Mouse (Mus musculus) limb, embryonic 12.5 days (tissue): ENCODE measurements around the gene Fam8a1. TPM values are rescaled to one million over a fixed set of nuclear protein-coding genes. Genes with fewer than 3 reads are reported as not detected.
A peak's percentile ranks its signal among the peaks of the same experiment; 100 is the strongest.

ENCODE experiments used
- ATAC-seq: fragments of 200-750 bp; cut with Nextera tagmentation; 2 replicates; pipeline ENCODE4 v1.8.0; 2017; ENCODE audit warnings: low read depth, moderate TSS enrichment; ENCODE audit not compliant: insufficient number of reproducible peaks, insufficient read depth, low FRiP score, low TSS enrichment
- H3K27ac ChIP-seq: fragments of 300-500 bp; sonication (generic); 2 replicates; pipeline ENCODE4 v1.5.1; 2016; ENCODE audit warnings: mild to moderate bottlenecking, moderate library complexity
- H3K27me3 ChIP-seq: fragments of 300-500 bp; sonication (generic); 2 replicates; pipeline ENCODE4 v1.6.1; 2016; ENCODE audit warnings: mild to moderate bottlenecking, moderate library complexity
- H3K36me3 ChIP-seq: fragments of 300-500 bp; sonication (generic); 2 replicates; pipeline ENCODE4 v1.6.1; 2016; ENCODE audit warnings: mild to moderate bottlenecking, moderate library complexity
- H3K4me1 ChIP-seq: fragments of 300-500 bp; sonication (generic); replicated peaks from 2 replicates; pipeline ENCODE4 v1.6.1; 2016
- H3K4me2 ChIP-seq: fragments of 300-500 bp; sonication (generic); 2 replicates; pipeline ENCODE4 v1.6.1; 2016; ENCODE audit warnings: mild to moderate bottlenecking, moderate library complexity
- H3K4me3 ChIP-seq: fragments of 300-500 bp; sonication (generic); replicated peaks from 2 replicates; pipeline ENCODE4 v1.5.1; 2016; ENCODE audit warnings: mild to moderate bottlenecking
- H3K9ac ChIP-seq: fragments of 300-500 bp; sonication (generic); replicated peaks from 2 replicates; pipeline ENCODE4 v1.6.1; 2016; ENCODE audit warnings: mild to moderate bottlenecking, moderate library complexity
- H3K9me3 ChIP-seq: fragments of 300-500 bp; sonication (generic); 2 replicates; pipeline ENCODE4 v1.6.1; 2016; ENCODE audit warnings: mild to moderate bottlenecking, moderate library complexity
- WGBS: fragments of 180-500 bp; shearing (Covaris S2); methylation state at CpG from one replicate; pipeline ENCODE4 v1.1.7; 2016; 5-methylcytosine and 5-hydroxymethylcytosine counted together
- polyA plus RNA-seq: library from polyadenylated mRNA; unstranded; fragments of >200 nt; fragmentation: Nextera tagmentation; extraction: Ambion mirVana; gene quantifications from 2 replicates; pipeline ENCODE4 v1.2.1, GENCODE M21; 2016

Gene Fam8a1
- polyA plus RNA-seq, 1 experiment from 2014 or later: 15.4 TPM

- H3K27me3 ChIP-seq: no peaks in the 10 kb centered on the region
- H3K4me3 ChIP-seq: no peak overlapping the region
- H3K4me2 ChIP-seq: no peak overlapping the region
- WGBS: 82% methylated on average over 4 of the region's 4 CpGs
- peaks cover 6% of the 10 kb centered on the region for H3K9me3 ChIP-seq
- H3K36me3 ChIP-seq: no peaks in the 10 kb centered on the region; the same call in 1 of the 2 replicates
- no peak overlapping the region for H3K27ac ChIP-seq
- no peak for ATAC-seq
- H3K4me1 ChIP-seq: no peaks in the 10 kb centered on the region
- H3K9ac ChIP-seq: no peak overlapping the region
Measured at GRCm38 (mm10) chr13:46642318-46642717, 27.0 kb upstream of the Fam8a1 start.

- Histone ChIP-seq H3K27ac (no peak overlapping the region), H3K4me2 (no peak overlapping the region), H3K4me1 (no peaks in the 10 kb centered on the region), H3K27me3 (no peaks in the 10 kb centered on the region), H3K9me3 (peaks cover 6% of the 10 kb centered on the region), H3K9ac (no peak overlapping the region), H3K36me3 (no peaks in the 10 kb centered on the region), H3K4me3 (no peak overlapping the region)
- ATAC-seq: no peak
- 84% methylated on average over 6 of the region's 6 CpGs for WGBS
Measured at GRCm38 (mm10) chr13:46644175-46644574, 25.1 kb upstream of the Fam8a1 start.

- Histone ChIP-seq H3K4me2 (no peak overlapping the region), H3K36me3 (no peaks in the 10 kb centered on the region), H3K27me3 (no peaks in the 10 kb centered on the region), H3K27ac (no peak overlapping the region), H3K9me3 (peaks cover 6% of the 10 kb centered on the region), H3K4me1 (no peaks in the 10 kb centered on the region), H3K9ac (no peak overlapping the region), H3K4me3 (no peak overlapping the region)
- no peak for ATAC-seq
- WGBS: 74% methylated on average over 6 of the region's 6 CpGs
Measured at GRCm38 (mm10) chr13:46645476-46645875, 23.8 kb upstream of the Fam8a1 start.

- WGBS: 89% methylated on average over 7 of the region's 7 CpGs
- Histone ChIP-seq H3K27me3 (no peaks in the 10 kb centered on the region), H3K4me2 (no peak overlapping the region), H3K4me3 (no peak overlapping the region), H3K36me3 (no peaks in the 10 kb centered on the region), H3K27ac (no peak overlapping the region), H3K9ac (no peak overlapping the region), H3K9me3 (no peaks in the 10 kb centered on the region), H3K4me1 (no peaks in the 10 kb centered on the region)
- ATAC-seq: no peak
Measured at GRCm38 (mm10) chr13:46651853-46652252, 17.5 kb upstream of the Fam8a1 start.

GRCm38 (mm10) chr13:46652671-46653070, 16.7 kb upstream of the Fam8a1 start:
- H3K9me3 ChIP-seq: no peaks in the 10 kb centered on the region
- no peaks in the 10 kb centered on the region for H3K4me1 ChIP-seq
- ATAC-seq: no peak
- no peak overlapping the region for H3K4me3 ChIP-seq
- H3K27ac ChIP-seq: no peak overlapping the region
- WGBS: 95% methylated on average over 7 of the region's 7 CpGs
- no peak overlapping the region for H3K9ac ChIP-seq
- H3K36me3 ChIP-seq: no peaks in the 10 kb centered on the region
- H3K4me2 ChIP-seq: no peak overlapping the region
- H3K27me3 ChIP-seq: no peaks in the 10 kb centered on the region

- WGBS: 76% methylated on average over 4 of the region's 4 CpGs
- ATAC-seq: no peak
- Histone ChIP-seq H3K4me1 (no peaks in the 10 kb centered on the region), H3K36me3 (no peaks in the 10 kb centered on the region), H3K4me2 (no peak overlapping the region), H3K9ac (no peak overlapping the region), H3K27ac (no peak overlapping the region), H3K4me3 (no peak overlapping the region), H3K27me3 (no peaks in the 10 kb centered on the region), H3K9me3 (no peaks in the 10 kb centered on the region)
Measured at GRCm38 (mm10) chr13:46653671-46654070, 15.7 kb upstream of the Fam8a1 start.

GRCm38 (mm10) chr13:46654566-46654965, 14.8 kb upstream of the Fam8a1 start:
- WGBS: 80% methylated on average over 5 of the region's 5 CpGs
- ATAC-seq: no peak
- Histone ChIP-seq H3K4me2 (no peak overlapping the region), H3K4me3 (no peak overlapping the region), H3K27ac (no peak overlapping the region), H3K27me3 (no peaks in the 10 kb centered on the region), H3K36me3 (no peaks in the 10 kb centered on the region), H3K4me1 (no peaks in the 10 kb centered on the region), H3K9me3 (no peaks in the 10 kb centered on the region), H3K9ac (no peak overlapping the region)

- H3K4me3 ChIP-seq: no peak overlapping the region
- no peak overlapping the region for H3K27ac ChIP-seq
- H3K4me1 ChIP-seq: no peaks in the 10 kb centered on the region
- no peaks in the 10 kb centered on the region for H3K9me3 ChIP-seq
- no peak overlapping the region for H3K9ac ChIP-seq
- no peaks in the 10 kb centered on the region for H3K27me3 ChIP-seq
- no peaks in the 10 kb centered on the region for H3K36me3 ChIP-seq
- ATAC-seq: no peak
- H3K4me2 ChIP-seq: no peak overlapping the region
- 87% methylated on average over 5 of the region's 5 CpGs for WGBS
Measured at GRCm38 (mm10) chr13:46659211-46659610, 10.1 kb upstream of the Fam8a1 start.

- H3K4me3 ChIP-seq: no peak overlapping the region
- ATAC-seq: no peak
- no peaks in the 10 kb centered on the region for H3K9me3 ChIP-seq
- H3K4me1 ChIP-seq: no peaks in the 10 kb centered on the region
- H3K9ac ChIP-seq: no peak overlapping the region
- WGBS: 41% methylated on average over 4 of the region's 4 CpGs
- no peaks in the 10 kb centered on the region for H3K36me3 ChIP-seq
- no peak overlapping the region for H3K4me2 ChIP-seq
- H3K27me3 ChIP-seq: no peaks in the 10 kb centered on the region; the same call in 1 of the 2 replicates
- no peak overlapping the region for H3K27ac ChIP-seq
Measured at GRCm38 (mm10) chr13:46663461-46663964, 5.8 kb upstream of the Fam8a1 start.

- peaks cover 10% of the 10 kb centered on the region for H3K4me1 ChIP-seq
- ATAC-seq: peak; percentile 75
- no peaks in the 10 kb centered on the region for H3K9me3 ChIP-seq
- peak overlapping the region; percentile 93 for H3K4me3 ChIP-seq
- peak overlapping the region; percentile 72 for H3K27ac ChIP-seq
- H3K36me3 ChIP-seq: peaks cover 33% of the 10 kb centered on the region
- no peaks in the 10 kb centered on the region; the same call in 1 of the 2 replicates for H3K27me3 ChIP-seq
- H3K4me2 ChIP-seq: peak overlapping the region; percentile 88
- WGBS: under 1% methylated on average over 25 of the region's 96 CpGs
- peak overlapping the region; percentile 83 for H3K9ac ChIP-seq
Measured at GRCm38 (mm10) chr13:46669620-46670271, 424 bp downstream of the Fam8a1 start.

GRCm38 (mm10) chr13:46670514-46670913, 1.2 kb downstream of the Fam8a1 start:
- Histone ChIP-seq H3K4me2 (peak overlapping the region; percentile 88), H3K27ac (no peak overlapping the region), H3K4me3 (peak overlapping the region; percentile 93), H3K36me3 (peaks cover 40% of the 10 kb centered on the region), H3K9ac (peak overlapping the region; percentile 83; the same call in 1 of the 2 replicates), H3K4me1 (peaks cover 10% of the 10 kb centered on the region), H3K9me3 (no peaks in the 10 kb centered on the region), H3K27me3 (no peaks in the 10 kb centered on the region; the same call in 1 of the 2 replicates)
- no peak for ATAC-seq
- WGBS: 70% methylated on average over 9 of the region's 9 CpGs

- H3K4me2 ChIP-seq: no peak overlapping the region
- H3K9me3 ChIP-seq: no peaks in the 10 kb centered on the region
- 82% methylated on average over 2 of the region's 2 CpGs for WGBS
- no peak for ATAC-seq
- no peak overlapping the region for H3K27ac ChIP-seq
- H3K27me3 ChIP-seq: no peaks in the 10 kb centered on the region
- H3K4me3 ChIP-seq: no peak overlapping the region
- H3K36me3 ChIP-seq: peaks cover 55% of the 10 kb centered on the region
- H3K4me1 ChIP-seq: peaks cover 8% of the 10 kb centered on the region
- H3K9ac ChIP-seq: no peak overlapping the region
Measured at GRCm38 (mm10) chr13:46674601-46675000, 5.3 kb downstream of the Fam8a1 start.
